Mouse (Mus musculus): ENCODE results near the gene Hmga1b. TPM values are rescaled to one million over a fixed set of nuclear protein-coding genes. Genes with fewer than 3 reads are reported as not detected.
"Not testable (repeated sequence)": the region's sequence is repeated elsewhere in the genome, so short reads cannot be mapped to it uniquely, and the experiment has no call there.

Hmga1b gene
- polyA plus RNA-seq, 1 experiment from 2014 or later: 4.3 TPM

DNA sequence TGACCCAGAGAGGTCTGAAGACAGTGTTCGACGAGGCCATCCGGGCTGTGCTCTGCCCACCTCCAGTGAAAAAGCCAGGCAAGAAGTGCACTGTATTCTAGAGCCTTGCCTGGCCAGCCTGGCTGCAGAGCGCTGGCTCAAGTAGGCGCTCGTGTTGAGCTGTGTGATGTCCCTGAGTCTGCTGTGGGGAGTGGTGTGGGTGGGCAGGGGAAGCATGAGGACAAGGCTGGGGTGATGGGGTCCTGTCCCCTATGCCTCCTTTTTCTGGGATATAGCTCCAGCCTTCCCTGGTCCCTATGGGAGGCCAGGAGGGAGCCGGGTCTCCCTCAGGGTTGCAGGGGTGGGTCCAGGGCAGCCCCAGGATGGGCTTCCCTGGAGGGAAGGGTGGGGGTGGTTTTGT is 39.1 kb upstream of the Hmga1b start:
- Histone ChIP-seq H3K27me3 (0 out of 2 replicates have a peak, but pooled peaks cover 3% of the 10 kb centered on the region), H3K27ac (no peak overlapping the region), H3K4me2 (no peak overlapping the region), H3K9ac (no peak overlapping the region), H3K4me1 (peaks cover 30% of the 10 kb centered on the region), H3K9me3 (no peaks in the 10 kb centered on the region), H3K4me3 (no peak overlapping the region), H3K36me3 (peaks cover 30% of the 10 kb centered on the region)
- ATAC-seq (ENCODE audit: insufficient number of reproducible peaks, insufficient read depth, low FRiP score, low TSS enrichment, low read depth): no peak
- WGBS: 87% methylated on average over 7 of the region's 7 CpGs

DNA sequence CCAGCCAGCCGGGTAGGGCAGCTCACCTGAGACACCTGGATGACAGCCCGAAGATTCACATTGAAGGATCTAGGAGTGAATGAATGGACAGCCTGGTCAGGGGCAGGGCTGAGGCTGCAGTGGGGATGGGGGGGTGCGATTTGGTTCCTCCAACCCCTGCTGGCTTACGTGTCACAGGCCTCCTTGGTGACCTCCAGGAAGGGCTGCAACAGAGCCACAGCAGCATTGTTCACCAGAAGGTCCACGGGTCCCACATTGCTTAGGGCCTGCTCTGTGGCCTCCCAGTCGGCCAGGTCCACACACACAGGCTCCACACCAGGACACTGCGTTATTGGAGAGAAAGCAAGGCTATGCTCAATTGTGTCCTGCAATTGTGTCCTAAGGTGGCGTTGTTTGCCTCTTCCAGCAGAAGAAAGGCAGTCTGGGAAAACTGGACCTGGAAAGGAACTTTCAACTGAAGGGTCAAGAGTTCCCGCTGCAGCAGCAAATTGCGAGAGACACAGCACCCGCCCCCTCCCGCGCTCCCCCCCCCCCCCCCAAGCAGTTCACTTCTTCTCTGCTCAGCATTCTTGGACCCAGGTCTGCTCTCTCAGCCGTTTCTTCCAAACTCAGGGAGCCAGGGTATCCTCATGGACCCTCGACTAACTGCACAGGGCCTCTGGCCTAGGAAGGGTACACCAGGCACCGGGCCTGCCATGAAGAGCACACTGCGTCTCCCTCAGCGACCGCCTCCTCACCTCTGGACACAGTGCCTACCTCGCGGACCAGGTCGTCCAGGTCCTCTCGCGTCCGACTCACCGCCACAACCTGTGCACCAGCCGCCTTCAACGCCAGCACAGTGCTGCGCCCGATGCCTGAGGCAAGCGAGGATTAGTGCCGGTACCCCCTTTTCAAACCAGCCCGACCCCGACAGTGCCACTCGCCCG is 36.1 kb upstream of the Hmga1b start:
- H3K36me3 ChIP-seq: peaks cover 14% of the 10 kb centered on the region; the same call in 1 of the 2 replicates
- peak overlapping the region; percentile 62 for H3K4me3 ChIP-seq
- H3K9me3 ChIP-seq: no peaks in the 10 kb centered on the region
- H3K9ac ChIP-seq: peak overlapping the region; percentile 74
- H3K27ac ChIP-seq: no peak overlapping the region
- WGBS: 19% methylated on average over 34 of the region's 36 CpGs
- H3K4me1 ChIP-seq: peaks cover 26% of the 10 kb centered on the region
- peak overlapping the region; percentile 85 for H3K4me2 ChIP-seq
- 0 out of 2 replicates have a peak, but pooled peaks cover 3% of the 10 kb centered on the region for H3K27me3 ChIP-seq
- no peak; the same call in none of the 2 replicates for ATAC-seq (ENCODE audit: insufficient number of reproducible peaks, insufficient read depth, low FRiP score, low TSS enrichment, low read depth)

DNA sequence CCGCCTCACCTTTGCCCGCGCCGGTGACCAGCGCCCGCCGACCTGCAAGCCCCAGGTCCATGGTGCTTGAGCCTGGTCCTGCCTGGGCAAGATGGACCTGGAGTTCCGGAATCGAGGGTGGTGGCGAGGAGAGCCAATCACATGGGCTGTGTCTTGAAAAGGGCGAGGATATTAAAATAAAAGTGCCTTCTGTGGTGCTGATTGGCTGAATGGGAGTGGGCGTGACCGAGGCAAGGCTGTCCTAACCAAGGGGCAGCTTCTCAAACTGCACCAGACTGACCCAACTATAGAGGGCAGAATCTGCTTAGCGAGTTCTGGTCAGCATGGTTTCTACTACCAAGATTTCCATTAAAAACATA is 35.4 kb upstream of the Hmga1b start, which contains the start of gene Dcxr:
Gene Dcxr (minus strand): TSS at position 113 of the 359 bp plus-strand sequence.
- Histone ChIP-seq H3K27ac (no peak within 1 kb of the TSS), H3K36me3 (peaks cover 14% of the 10 kb centered on the region; the same call in 1 of the 2 replicates), H3K4me3 (peak within 1 kb of the TSS; percentile 62), H3K4me1 (peaks cover 27% of the 10 kb centered on the region), H3K9me3 (no peaks in the 10 kb centered on the region), H3K4me2 (peak within 1 kb of the TSS; percentile 85), H3K27me3 (no peaks in the 10 kb centered on the region), H3K9ac (peak within 1 kb of the TSS; percentile 74)
- peak; percentile 62 for ATAC-seq (ENCODE audit: insufficient number of reproducible peaks, insufficient read depth, low FRiP score, low TSS enrichment, low read depth)
- WGBS: under 1% methylated on average over 14 of the region's 14 CpGs

DNA sequence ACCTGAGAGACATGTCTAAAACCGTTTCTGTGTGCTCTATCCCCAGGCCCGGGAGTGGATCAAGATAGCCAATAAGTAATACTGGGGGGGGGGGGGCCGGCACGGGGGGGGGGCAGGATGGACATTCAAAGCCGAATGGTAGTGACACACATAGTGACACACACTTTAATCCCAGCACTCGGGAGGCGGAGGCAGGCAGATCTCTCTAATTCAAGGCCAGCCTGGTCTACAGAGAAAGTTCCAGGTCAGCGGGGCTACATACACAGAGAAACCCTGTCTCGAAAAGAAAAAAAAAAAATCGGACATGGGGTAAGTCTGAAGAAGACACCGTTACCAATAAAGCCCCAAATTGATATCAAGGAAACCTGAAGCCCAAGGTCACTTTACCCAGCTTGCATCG is 35.0 kb upstream of the Hmga1b start:
- H3K4me1 ChIP-seq: peaks cover 27% of the 10 kb centered on the region
- no peak for ATAC-seq (ENCODE audit: insufficient number of reproducible peaks, insufficient read depth, low FRiP score, low TSS enrichment, low read depth)
- H3K36me3 ChIP-seq: peaks cover 14% of the 10 kb centered on the region; the same call in 1 of the 2 replicates
- H3K27ac ChIP-seq: no peak overlapping the region
- peak overlapping the region; percentile 85 for H3K4me2 ChIP-seq
- H3K9me3 ChIP-seq: no peaks in the 10 kb centered on the region
- H3K27me3 ChIP-seq: no peaks in the 10 kb centered on the region
- no peak overlapping the region for H3K9ac ChIP-seq
- no peak overlapping the region for H3K4me3 ChIP-seq
- 57% methylated on average over 12 of the region's 12 CpGs for WGBS

DNA sequence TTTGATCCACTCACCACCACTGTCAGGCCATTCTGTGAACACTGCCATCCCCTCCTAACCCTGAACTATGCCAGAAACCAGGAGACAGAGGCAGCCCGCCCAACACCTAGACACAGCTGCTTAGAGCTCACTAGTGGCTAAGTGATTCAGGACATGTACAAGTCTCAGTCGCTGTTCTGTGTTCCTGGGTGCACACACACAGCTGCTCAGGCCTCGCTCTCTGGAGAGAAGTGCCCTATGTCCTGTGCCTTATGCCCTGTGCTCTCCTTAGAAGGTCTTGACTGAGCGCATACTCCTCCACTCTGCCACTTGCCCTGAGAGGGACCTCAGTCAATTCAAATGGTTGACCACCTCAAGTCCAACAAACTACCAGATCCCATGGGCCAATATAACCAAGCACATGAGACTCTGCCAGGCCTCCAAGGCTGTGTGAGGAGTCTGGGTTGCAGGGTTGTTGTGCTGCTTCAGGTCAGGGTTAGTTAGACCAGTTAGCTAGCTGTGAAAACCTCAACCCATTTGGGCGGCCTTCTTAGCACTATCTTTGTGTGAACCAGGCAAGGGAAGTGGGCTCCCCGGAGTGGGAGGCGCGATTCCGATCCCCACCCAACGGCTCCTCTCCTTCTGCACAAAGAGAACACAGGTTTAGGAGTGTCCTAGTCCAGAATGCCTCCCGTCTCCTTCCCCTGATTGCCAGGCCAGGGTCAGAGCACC is 33.9 kb upstream of the Hmga1b start:
- H3K27ac ChIP-seq: no peak overlapping the region
- H3K36me3 ChIP-seq: 0 out of 2 replicates have a peak, but pooled peaks cover 9% of the 10 kb centered on the region
- no peaks in the 10 kb centered on the region for H3K9me3 ChIP-seq
- 0 out of 2 replicates have a peak overlapping the region, but pooled peaks have one; percentile 21 for H3K9ac ChIP-seq
- H3K4me2 ChIP-seq: peak overlapping the region; percentile 51
- H3K4me3 ChIP-seq: peak overlapping the region; percentile 17; the same call in 1 of the 2 replicates
- no peaks in the 10 kb centered on the region for H3K27me3 ChIP-seq
- WGBS: 71% methylated on average over 11 of the region's 11 CpGs
- ATAC-seq (ENCODE audit: insufficient number of reproducible peaks, insufficient read depth, low FRiP score, low TSS enrichment, low read depth): no peak
- H3K4me1 ChIP-seq: peaks cover 33% of the 10 kb centered on the region

DNA sequence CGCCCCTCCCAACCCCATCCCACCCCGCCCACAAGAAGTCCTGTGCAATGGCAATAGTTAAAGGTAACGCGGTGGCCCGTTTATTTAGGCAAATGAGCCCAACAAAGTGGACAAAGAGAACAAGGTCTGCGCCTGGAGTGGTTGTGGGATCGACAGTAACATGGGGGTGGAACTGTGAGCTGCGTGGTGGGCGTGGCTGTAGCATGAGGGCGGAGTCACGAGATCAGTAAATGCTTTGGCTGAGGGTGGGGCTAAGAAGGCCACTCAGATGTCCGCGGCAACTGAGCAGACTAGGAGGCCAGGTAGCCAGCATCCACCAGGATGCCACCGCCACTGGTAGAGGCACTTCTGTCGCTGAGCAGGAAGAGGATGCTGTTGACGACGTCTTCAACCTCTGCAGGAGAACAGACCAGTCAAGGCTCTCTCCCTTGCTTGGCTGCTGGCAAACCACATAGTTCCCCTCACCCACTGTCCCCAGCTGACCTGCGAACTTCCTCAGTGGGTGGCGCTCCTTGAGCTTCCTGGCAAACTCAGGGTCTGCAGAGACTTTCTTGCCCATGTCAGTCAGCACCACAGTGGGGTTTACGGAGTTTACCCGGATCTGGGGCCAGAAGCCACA is 33.1 kb upstream of the Hmga1b start:
- not testable (repeated sequence) for H3K27me3 ChIP-seq; ATAC-seq (ENCODE audit: insufficient number of reproducible peaks, insufficient read depth, low FRiP score, low TSS enrichment, low read depth)
- H3K9ac ChIP-seq: 0 out of 2 replicates have a peak overlapping the region, but pooled peaks have one; percentile 21

DNA sequence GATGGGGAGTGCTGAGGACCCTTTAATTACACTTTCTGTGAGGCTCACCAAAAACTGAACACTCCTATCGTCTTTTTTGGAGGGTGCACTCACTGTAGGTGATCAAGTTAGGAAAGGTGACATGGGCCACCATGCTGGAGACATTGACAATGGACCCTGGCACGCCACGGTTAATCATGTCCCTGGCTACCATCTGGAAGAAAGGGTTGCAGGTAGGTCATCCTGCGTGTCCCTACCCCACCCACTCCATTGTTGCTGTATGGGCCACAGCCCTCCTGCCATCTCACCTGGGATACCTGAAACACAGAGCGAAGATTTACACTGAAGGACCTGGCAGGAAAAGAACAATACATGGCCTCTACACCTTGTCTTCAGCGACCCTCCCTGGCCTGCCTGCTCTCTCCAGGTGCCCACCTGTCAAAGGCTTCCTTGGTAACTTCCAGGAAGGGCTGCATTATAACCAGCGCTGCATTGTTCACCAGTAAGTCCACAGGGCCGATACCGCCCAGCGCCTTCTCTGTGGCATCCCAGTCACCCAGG is 32.2 kb upstream of the Hmga1b start:
- H3K27me3 ChIP-seq: no peaks in the 10 kb centered on the region
- 0 out of 2 replicates have a peak, but pooled peaks cover 3% of the 10 kb centered on the region for H3K36me3 ChIP-seq
- no peak overlapping the region for H3K9ac ChIP-seq
- no peak overlapping the region for H3K4me2 ChIP-seq
- H3K27ac ChIP-seq: no peak overlapping the region
- no peak overlapping the region for H3K4me3 ChIP-seq
- ATAC-seq (ENCODE audit: insufficient number of reproducible peaks, insufficient read depth, low FRiP score, low TSS enrichment, low read depth): no peak
- WGBS: 88% methylated on average over 10 of the region's 10 CpGs
- peaks cover 33% of the 10 kb centered on the region for H3K4me1 ChIP-seq
- no peaks in the 10 kb centered on the region for H3K9me3 ChIP-seq

More for the DNA sequence above, 33.1 kb upstream of the Hmga1b start:
- Histone ChIP-seq H3K4me2 (peak overlapping the region; percentile 51), H3K4me3 (peak overlapping the region; percentile 17; the same call in 1 of the 2 replicates), H3K4me1 (peaks cover 33% of the 10 kb centered on the region)
- not testable (repeated sequence) for H3K9me3 ChIP-seq, H3K36me3 ChIP-seq, H3K27ac ChIP-seq
- WGBS: 4% methylated on average over 18 of the region's 21 CpGs

DNA sequence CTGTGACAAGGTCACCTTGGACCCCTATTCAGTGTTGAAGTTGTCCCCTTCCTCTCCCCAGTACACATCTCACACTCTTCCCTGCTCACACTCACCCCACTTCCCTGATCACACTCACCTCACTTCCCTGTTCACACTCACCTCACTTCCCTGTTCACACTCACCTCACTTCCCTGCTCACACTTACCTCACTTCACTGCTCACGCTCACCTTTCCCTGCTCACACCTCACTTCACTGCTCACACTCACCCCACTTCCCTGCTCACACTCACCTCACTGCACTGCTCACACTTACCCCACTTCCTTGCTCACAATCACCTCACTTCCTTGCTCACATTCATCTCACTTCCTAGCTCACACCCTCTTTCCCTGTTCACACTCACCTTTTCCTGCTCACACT is 31.2 kb upstream of the Hmga1b start:
- H3K36me3 ChIP-seq: no peaks in the 10 kb centered on the region
- H3K4me2 ChIP-seq: peak overlapping the region; percentile 22; the same call in 1 of the 2 replicates
- no peak for ATAC-seq (ENCODE audit: insufficient number of reproducible peaks, insufficient read depth, low FRiP score, low TSS enrichment, low read depth)
- H3K9me3 ChIP-seq: no peaks in the 10 kb centered on the region
- H3K27ac ChIP-seq: peak overlapping the region; percentile 66; the same call in 1 of the 2 replicates
- peaks cover 30% of the 10 kb centered on the region for H3K4me1 ChIP-seq
- no peak overlapping the region; the same call in 1 of the 2 replicates for H3K9ac ChIP-seq
- no peaks in the 10 kb centered on the region for H3K27me3 ChIP-seq
- H3K4me3 ChIP-seq: no peak overlapping the region
- WGBS: 92% methylated on average over 1 of the region's 1 CpGs

DNA sequence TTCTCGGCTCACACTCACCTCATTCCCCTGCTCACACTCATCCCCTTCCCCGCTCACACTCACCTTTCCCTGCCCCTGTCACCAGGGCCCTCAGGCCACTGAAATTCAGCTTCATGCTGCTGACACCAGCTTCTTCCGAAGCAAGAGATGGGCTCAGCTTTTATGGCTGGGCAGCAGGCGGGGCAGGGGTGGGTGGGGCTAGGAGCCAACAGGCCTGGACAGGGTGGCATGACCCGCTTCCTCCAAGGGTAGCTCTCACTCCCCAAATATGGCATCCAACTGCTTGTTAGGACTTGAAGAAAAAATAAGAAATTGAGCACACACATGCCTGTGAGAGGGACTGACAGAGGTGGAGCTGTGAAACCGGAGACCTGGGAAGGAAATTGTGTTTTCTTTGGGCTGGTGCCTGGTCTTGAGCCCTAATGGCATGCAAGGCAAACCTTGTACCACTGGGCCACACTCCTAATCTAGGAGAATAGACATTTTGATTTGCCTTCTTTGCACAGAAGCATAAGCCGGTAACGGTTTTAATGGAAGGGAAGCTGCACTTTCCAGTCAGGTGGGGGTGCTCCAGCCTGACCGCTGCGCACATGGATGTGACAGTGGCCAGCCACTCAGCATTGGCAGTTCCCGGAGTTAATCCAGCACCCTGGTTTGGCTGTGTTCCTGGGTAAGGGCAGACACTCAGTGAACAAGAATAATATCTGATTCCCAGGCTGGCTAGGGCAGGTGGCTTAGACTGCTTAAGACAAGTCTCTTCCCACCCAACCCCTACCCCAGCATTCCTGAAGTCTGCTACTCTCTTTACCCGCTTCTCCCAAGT is 30.5 kb upstream of the Hmga1b start, which contains the start of gene Cbr2:
Gene Cbr2 (minus strand): TSS at position 257 of the 823 bp plus-strand sequence.
- Histone ChIP-seq H3K4me3 (no peak within 1 kb of the TSS), H3K27ac (peak within 1 kb of the TSS; percentile 66; the same call in 1 of the 2 replicates), H3K4me1 (peaks cover 24% of the 10 kb centered on the region), H3K36me3 (no peaks in the 10 kb centered on the region), H3K9ac (no peak within 1 kb of the TSS; the same call in 1 of the 2 replicates), H3K4me2 (peak within 1 kb of the TSS; percentile 22; the same call in 1 of the 2 replicates), H3K9me3 (no peaks in the 10 kb centered on the region), H3K27me3 (no peaks in the 10 kb centered on the region)
- 64% methylated on average over 12 of the region's 12 CpGs for WGBS
- ATAC-seq (ENCODE audit: insufficient number of reproducible peaks, insufficient read depth, low FRiP score, low TSS enrichment, low read depth): no peak

DNA sequence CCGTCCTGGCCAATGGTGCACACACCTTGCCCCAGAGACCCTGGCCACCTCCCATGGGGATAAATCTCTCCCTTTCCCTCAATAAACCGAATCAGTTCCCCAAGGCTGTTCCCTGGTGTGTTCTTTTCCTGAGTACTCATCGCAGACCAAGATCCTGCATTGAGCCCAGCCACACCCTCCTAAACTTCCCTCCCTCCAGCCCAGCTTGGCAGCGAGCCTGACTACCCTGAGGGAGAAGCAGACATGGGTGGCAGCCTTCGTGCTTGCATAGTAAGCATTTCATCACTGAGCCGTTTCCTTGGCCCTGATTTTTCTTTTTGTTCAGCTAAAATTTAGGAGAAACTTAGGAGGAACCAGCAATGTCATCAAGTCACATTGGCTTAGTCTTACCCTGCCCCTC is 29.1 kb upstream of the Hmga1b start:
- Histone ChIP-seq H3K9ac (no peak overlapping the region), H3K4me3 (no peak overlapping the region), H3K27me3 (no peaks in the 10 kb centered on the region), H3K27ac (no peak overlapping the region), H3K9me3 (no peaks in the 10 kb centered on the region), H3K36me3 (no peaks in the 10 kb centered on the region), H3K4me1 (peaks cover 24% of the 10 kb centered on the region), H3K4me2 (no peak overlapping the region)
- 44% methylated on average over 6 of the region's 6 CpGs for WGBS
- ATAC-seq (ENCODE audit: insufficient number of reproducible peaks, insufficient read depth, low FRiP score, low TSS enrichment, low read depth): no peak

Data from embryonic facial prominence, embryonic 13.5 days (tissue).